Mouse (Mus musculus) gastrocnemius, postnatal 10 days (tissue): ENCODE measurements around the gene Trim62. TPM values are rescaled to one million over a fixed set of nuclear protein-coding genes. Genes with fewer than 3 reads are reported as not detected.

Experiments
- DNase-seq: peaks from one replicate; pipeline ENCODE4 v3.0.0; 2021; ENCODE audit warnings: mixed read lengths
- total RNA-seq, 2 experiments: library from RNA; stranded (reverse); gene quantifications; 2 replicates each; pipeline ENCODE4 v1.2.3; 2021

Trim62 gene
- total RNA-seq, 2 experiments from 2014 or later = 1.7 to 2.3 TPM

DNA sequence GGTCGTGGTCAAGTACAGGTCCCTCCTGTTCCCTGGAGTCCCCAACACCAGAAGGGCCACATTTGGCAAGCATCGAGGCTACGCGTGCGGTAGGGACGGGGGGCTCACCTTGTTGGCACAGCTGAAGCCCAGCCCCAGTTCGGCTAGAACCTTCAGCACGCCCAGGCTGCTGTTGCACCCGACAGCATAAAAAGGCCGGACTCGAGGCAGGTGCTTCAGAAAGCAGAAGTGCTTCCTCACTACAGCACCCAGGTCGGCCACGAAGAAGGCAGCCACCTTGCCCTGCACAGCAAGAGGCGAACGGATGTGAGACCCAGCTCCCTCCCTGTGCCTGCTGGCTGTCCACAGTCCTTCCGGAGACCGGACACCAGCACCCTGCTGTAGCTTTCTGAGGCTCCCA lies 76.3 kb downstream of the Trim62 start:
- no peak for DNase-seq

Other genes starting within 250 kb of the Trim62 start
- 10 to 100 TPM; 29.8 to 36.7 TPM for gene Phc2, start 228.9 kb upstream of the Trim62 start, total RNA-seq
- gene A3galt2, start 128.2 kb upstream of the Trim62 start, total RNA-seq = under 1 TPM in 1 of 2 experiments, not detected in 1; 0.12 TPM
- gene Zfp362, start 77.5 kb upstream of the Trim62 start, total RNA-seq = 10 to 100 TPM; 18.0 to 18.8 TPM
- gene Azin2, start 78.9 kb downstream of the Trim62 start, total RNA-seq = 1 to 10 TPM; 3.2 to 3.9 TPM
- gene Ak2, start 108.4 kb downstream of the Trim62 start, total RNA-seq = 10 to 100 TPM; 47.7 to 55.3 TPM
- 10 to 100 TPM; 17.0 to 17.4 TPM for gene Rnf19b, start 174.7 kb downstream of the Trim62 start, total RNA-seq
- gene Tmem54, start 222.0 kb downstream of the Trim62 start, total RNA-seq = not detected
- gene Hpca, start 238.5 kb downstream of the Trim62 start, total RNA-seq = 1 to 10 TPM in 1 of 2 experiments, under 1 TPM in 1; 0.68 to 1.1 TPM